Mouse (Mus musculus): Measurements from ENCODE around the gene Mboat2.

Gene Mboat2

DNA sequence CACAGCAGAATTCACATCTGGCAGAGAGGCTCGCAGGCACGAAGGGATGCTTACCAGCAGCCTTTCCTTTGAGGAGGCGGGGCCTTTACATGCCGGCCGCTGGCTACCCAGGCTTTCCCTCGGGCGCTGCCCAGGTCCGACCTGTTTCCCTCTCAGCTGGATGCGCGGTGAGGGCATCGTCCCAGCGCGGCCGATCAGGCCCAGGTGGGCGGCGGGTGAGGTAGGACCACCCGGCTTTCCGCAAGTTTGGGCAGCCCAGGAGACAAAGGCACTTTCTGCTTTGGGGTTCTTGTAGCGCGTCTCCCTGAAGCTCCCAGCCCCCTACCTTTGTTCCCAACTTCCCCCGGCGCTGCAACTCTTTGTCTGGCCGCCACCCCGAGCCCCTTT, at the start of gene Mboat2:
Gene Mboat2 (plus strand): TSS at position 114 of the 387 bp plus-strand sequence.
- DNase-seq = peak; percentile 31

DNA sequence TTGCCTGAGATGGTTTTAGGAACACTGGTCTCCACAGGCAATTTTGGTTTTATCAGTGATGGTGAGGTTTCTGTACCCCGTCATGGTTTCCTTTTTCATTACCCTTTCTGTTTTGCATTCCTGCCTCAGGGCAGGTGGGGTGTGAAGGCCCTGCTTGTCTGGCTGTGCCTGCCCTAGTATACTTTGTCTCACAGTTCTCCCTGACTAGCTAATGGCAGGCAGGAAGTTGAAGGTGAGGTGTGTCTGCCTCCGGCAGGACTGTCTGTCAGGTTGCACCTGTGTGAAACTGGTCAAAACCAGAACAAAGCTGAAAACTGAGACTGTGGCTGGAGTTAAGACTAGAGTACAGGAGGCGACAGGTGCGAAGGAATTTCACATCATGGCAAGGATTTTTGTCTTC, 46.9 kb upstream of the Mboat2 start:
- no peak for DNase-seq

DNA sequence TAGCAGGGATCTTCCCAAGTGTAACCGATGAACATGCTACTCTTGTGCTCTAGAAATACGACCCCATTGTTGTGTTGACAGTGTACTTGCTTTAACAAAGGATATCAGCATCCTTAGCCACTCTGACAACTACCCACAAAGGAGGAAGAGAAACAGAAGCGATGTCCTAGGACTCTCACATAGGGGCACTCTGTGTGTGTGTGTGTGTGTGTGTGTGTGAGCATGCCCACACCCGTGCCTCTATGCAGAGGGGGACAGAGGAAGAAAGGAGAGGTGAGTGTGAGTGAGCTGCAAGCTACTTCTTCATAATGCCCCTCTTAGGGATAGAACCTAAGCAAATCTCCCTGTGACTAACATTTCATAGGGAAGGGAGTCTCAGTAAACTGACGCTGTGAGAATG, 44.8 kb upstream of the Mboat2 start:
- DNase-seq = no peak

DNA sequence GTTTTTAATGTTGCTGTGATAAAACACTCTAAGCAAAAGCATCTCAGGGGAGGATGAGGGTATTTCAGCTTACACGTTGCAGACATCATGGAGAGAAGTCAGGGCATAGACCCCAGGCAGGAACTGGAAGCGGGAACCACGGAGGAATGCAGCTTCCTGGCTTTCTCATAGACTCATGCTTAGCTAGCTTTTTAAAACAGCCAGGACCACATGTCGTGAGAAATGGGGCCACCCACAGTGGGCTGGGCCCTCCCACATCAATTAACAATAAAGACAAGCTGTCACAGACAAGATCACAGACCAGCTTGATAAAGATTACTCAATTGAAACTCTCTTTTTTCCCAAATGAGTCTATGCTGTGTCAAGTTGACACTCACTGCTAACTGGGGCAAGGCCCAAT, 44.4 kb upstream of the Mboat2 start:
- peak; percentile 13 for DNase-seq

DNA sequence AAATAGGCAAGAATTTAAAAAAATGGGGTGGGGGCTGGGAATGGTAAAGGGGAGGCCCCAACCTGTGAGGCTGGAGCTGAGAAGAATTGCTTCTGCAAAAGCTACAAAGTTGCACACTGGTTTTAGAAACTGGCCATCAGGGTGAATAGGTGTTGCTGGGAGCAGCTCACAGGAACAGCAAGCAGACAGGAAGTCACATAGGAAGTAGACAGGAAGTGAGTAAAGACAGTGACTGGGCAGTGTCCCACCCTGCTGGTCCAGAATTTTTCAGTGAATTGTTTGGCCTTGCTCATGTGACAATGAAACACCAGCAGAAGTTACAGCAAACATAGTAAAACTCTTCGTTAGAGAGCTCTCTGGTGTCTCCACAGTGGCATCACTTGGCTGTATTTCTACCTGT, 41.0 kb upstream of the Mboat2 start:
- DNase-seq = no peak

DNA sequence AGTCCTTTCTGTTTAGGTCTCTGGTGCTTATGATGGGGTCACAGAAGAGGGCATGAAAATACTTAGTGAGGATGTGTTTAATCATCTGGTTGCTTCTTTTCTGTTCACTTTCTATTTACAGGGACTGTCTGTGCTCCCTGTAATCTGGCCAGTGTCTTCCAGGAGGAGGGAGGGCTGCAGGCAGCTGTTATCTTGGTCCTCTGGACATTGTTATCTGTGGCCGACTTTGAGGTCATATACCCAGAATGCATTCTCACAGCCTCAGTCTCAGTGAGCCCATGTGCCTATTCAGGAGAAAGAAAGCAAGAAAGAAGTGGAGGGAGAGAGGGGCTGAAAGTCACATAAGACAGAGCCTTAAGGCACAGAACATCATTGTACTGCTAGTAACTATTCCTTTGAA, 19.4 kb upstream of the Mboat2 start:
- DNase-seq = no peak

DNA sequence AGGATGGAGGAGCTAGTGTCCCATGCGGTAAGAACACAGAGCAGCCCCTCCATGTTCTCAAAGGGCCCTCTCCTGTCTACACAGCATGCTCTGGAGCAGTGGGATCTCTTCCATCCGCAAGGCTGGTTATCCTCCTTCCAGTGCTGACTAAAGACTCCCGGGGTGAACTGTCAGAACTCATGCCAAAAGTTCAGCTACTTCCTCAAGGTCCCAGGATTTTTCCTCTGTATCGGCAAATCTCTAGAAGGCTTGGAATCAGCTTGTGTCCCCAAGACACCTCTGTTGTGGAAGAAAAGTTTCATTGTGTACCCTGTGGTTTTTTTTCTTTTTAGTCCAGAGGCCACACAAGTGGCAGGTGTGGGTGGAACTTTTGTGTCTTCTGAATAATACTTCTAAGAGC, 18.8 kb upstream of the Mboat2 start:
- no peak for DNase-seq

DNA sequence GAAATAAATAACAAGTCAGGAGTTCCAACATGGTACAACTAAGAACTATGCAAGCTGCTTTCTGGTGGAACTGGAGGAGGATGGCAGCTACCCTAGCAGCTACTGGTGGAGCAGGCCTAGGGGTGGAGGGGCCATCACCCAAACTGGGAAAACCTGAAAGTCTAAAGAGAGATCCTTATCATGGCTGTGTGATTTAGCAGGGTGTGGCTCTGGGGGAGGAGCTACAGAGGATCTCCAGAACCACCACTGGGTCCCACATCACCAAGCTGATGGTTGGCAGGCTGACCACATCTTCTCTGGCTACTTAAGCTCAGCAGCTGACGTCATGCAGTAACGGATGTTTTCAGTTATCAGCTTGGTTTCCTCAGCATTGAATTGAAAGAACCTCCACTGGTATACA, 7.8 kb upstream of the Mboat2 start:
- no peak for DNase-seq

DNA sequence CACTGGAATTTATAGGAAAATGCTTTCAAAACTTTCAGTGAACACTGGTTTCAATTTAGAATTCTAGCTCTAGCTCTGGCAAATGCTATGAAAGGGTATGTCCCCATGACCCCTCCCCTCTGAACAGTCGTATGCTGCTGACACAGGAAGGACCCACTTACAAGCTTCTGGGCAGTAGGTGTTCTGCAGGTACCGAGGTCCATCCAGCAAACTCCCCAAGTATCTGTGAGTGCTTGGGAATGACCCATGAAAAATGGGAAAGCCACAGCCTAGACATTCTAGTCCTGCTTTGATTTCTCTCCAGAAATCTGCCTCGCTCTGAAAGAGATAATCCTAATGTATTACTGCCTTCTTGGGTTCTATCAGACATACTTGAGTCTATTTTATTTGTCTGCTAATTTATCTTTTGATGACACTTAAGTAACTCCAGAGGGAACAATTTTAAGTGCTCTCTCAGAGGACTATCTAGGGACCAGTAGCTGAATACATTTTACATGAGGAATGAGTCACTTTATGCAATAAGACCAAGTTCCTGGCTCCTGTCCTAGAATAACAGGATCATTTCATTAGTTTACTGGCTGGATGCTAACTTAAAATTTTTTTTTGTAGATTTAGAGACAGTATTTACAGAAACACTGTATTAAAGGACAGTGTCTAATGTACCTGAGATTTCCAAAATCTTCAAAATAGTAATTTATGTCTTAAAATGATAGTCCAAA, 6.9 kb upstream of the Mboat2 start:
- no peak for DNase-seq

DNA sequence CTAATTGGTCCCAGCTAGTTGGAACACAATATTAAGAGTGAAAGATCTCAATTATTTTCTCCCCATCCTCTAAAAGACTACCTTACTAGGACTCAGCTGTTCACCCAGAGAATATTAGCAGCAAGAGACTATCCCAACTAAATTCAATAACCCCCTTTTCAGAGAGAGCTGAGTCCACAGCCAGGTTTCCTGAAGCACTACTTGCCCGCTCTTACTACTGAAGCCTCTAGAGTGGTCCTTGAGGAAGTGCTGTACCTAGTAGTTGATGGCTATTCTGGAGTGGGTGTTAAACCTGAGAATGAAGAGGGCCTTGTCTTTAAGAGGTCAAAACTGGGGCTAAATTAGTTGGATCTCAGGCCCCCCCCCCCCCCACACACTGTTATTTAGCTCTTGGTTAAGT, 593 bp upstream of the Mboat2 start:
- DNase-seq = no peak

DNA sequence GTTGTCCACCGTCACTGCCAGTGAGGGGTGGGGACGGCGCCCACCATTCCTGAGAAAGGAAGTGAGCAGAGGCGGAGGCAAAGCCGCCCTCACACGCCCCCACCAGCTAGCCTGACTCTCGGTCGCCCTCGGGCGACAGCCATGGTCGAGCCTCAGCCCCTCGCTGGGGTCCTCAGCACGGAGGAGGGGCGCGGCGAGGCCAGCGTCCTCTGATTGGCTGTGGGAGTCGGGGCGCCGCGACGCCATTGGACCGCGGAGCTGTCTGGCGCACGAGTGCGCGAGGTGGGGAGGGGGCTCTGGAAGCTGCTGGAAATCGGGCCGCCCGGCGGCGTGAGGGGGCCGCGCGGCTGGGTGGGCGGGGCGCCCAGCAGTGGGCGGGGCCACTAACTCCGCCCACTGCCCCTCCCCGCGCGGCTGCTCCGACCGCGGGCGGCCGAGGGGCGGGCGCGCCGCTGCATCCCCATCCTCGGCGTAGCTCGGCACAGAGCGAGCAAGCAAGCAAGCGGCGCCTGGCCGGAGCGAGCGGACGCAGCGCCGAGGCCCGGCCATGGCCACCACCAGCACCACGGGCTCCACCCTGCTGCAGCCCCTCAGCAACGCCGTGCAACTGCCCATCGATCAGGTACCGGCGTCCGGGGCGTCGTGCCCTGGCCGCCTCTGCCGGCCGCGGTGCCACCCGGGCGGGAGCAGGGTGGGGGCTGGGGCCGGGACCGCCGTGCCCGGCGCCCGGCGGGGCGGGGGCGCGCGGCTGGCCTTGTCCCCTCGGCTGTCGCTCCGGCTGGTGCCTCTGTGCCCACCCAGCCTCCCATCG, 679 bp downstream of the Mboat2 start:
- DNase-seq = peak; percentile 93

DNA sequence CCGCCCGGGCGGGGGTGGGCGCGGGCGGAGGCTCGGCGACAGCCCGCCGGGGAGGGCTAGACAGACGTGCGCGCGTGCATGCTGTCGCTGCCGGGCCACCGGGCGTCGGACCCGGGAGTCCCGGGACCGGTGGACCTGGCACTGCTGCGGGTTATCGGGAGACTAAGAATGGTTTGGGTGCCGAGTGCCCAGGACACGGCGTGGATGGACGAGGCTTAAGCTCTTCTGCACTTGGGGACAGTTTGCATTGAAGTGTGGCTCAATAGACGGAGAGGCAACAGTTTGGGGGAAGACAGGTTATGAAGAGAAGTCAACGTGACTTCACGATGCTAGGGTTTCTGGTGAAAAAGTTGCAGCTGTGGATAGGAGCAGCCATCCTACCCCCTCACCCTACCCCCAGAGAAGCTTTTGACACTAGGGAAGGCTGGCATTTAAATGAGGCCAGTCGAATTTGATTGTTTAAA, 1.3 kb downstream of the Mboat2 start:
- no peak for DNase-seq

DNA sequence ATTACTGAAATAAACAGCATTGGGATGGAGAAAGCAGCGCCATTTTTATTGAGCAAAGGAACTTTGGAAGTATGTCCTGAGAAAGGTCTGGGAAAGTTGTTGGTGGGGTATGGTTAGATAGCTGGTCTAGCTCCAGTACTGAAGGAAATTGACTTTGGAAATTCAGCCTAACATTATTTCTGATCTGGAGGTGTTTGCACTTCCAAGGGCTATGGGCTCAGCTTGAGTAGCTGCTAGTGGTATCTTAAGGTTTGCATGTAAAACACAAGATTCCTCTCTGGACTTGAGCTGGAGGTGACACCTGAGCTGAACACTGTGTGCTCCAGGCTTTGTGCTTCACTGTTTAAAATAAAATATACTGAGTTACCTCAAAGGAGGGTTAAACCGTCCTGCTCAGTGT, 1.8 kb downstream of the Mboat2 start:
- no peak for DNase-seq

DNA sequence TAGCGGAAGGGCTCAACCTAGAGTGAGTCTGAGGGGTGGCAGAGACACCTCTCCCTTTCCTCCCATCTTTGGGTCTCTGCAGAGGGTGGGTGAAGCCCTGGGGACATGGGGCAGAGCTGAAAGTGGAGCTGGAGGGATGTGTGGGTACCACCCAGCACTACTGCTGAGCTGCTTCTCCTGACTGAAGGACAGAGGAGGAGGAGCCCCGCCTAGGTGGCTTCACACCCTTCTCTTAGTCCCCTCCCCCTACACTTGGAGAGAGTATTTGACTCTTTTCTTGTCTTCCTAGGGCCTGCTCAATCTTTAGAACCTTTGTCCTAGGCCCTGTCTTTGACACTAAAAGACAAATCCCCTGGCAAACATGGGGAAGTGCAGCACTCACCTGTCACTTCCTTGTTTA, 7.3 kb downstream of the Mboat2 start:
- no peak for DNase-seq

DNA sequence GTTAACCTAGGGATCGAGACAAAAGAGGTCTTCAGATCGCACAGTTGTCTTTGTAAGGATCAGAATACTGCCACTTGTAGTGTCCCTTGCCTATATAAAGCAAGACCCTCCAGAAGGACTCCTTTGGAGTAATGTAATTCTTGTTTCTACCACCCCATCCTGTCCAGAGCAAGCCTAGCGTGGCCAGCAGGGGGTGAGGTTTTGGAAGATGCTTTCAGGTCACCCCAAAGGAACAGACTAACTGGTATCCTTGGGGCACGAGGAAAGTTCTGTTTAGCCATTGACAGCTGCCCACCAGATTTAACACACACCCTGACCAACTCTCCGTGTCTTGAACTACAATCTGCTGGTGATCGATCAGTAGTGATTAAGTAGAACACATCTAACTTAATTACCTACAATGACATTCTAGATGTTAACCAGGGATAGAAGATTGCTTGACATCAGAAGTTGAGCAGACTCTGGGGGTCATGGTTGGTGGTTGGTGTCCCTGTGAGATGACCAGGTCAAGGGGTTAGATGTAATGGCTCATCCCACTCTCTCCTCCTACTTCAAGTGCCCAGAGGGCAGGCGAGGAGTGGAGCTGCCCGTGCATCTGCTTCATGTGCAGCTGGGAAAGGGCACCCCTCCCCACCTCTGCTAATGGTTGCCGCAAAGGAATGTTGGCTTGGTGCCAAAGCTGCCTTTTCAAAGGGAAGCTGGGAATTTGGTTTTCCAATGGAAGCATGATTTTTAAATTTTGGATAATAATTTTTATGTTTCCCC, 10.6 kb downstream of the Mboat2 start:
- no peak for DNase-seq

DNA sequence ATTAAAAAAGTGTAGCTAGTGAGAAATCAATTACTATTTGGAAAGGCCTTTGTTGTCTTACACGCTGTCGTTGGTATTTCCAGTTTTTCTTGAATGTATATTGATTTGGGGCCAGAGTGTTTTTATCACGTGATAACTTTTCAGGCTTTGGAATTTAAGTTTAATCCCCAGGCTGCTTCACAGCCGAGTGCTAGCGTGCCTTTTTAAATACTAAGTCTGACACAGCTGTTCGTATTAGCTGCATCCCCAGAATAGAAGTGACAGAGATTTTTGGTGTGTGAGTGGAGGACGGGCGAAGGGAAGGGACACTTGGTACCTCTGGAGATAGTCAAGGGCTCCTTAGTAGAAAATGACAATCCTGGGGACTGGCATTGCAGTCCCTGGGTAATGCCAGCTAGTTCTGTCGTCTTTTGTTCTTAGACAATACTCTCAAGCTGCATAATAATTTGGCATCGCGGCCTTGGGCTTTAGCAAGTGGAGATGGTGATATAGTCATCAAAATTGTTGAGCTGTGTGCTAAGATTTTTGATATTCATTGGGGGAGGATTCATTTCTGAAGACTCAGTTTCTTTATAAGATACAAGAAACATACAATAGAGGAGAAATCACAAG, 11.7 kb downstream of the Mboat2 start:
- DNase-seq = no peak

DNA sequence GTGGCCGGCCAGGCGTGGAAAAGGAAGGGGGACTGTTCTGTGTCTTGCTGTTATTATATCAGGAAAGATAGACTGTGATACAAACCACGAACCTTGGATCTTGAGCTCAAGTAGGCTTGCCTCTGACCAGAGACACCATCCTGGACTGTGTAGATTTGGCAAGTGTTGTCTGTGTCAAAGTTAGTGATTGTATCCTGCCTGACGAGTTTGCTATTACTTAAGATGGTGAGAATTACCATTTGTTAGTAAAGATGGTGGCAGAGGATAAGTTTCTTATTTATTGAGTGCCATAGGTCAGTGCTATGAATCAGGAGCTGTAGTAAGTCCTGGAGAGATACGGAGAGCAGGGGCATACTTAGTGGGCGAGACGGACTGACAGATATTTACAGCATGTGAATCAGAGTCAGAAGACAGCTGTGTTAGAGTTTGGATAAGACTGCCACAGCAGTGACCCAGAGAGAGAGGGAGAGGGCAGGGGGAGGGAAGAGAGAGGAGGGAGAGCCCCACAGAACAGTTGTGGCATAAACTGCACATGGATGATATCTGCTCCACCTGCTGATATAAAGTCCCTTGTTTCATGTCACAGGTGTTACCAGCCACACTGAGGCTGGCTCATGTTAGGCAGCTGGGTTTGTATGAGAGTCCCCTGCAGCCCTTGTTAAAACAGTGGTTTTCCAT, 12.9 kb downstream of the Mboat2 start:
- DNase-seq = no peak

DNA sequence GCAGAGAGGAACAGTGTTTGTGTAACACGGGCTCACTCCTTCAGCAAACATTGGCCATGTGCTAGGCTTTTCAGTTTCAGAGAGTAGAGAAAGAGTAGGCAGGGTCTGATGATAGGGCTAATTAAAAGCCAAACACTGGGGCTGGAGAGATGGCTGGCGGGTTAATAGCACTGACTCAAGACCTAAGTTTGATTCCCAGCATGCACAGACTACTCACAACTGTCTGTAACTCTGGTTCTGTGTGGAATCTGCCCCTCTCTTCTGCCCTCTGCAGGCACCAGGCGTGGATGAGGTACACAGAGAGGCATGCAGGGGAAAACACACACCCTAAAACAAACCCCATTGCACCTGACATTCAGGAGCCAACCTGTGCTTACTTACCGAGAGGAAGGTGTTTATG, 14.7 kb downstream of the Mboat2 start:
- no peak for DNase-seq

DNA sequence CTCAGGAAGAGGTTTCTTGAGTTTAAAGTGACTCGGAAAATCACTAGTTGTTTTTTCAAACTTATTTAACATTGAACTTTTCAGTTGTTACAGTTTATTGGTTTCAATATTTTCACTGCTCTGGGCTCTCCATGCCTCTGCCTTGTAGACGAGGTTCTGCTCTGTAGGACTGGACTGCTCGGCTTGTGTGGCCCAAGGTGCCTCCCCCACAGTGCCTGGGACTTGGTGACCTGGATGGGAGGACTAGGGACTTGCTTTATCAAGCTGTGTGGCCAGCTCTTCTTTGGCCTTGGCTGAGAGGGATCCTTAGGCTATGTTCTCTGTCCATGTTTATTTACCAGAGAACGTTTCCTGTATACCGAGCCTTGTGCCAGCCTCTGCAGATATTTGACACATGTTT, 17.4 kb downstream of the Mboat2 start:
- DNase-seq = no peak

DNA sequence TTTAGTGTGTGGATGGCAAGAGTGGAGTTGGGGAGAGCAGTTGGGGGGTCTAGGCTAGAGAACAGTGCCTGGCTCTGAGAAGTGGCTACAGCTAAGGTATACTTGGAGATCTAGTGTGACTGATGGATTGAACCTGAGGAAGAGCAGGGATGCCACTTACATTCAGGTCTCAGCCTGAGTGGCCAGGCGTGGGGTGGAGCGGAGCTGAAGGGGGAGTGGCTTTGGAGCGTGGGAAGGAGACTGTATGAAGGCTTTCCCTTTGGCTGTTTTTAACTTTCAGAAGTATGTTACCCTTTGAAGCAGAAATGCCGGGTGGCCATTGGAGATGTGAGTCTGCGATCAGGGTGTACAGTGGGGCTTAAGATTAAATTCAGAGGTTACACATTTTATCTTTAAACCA, 26.7 kb downstream of the Mboat2 start:
- DNase-seq = no peak

DNA sequence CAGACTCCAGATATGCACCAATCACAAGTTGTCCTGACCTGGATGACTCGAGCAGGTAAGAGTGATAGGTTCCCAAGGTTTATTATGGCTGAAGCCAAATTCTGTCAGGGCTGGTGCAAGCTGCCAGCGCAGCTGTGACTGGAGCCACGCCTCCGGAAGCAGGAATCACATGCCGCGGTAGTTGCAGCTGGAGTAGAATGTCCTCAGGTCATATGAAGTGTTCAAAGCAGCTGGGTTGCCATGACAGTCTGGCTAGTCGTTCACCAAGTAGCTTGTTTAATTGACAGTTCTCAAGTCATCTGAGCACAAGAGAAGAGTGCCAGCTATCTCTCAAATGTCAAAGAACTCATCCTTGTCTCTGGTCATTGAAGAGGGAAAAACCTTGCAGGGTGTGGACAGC, 28.7 kb downstream of the Mboat2 start:
- DNase-seq = no peak

DNA sequence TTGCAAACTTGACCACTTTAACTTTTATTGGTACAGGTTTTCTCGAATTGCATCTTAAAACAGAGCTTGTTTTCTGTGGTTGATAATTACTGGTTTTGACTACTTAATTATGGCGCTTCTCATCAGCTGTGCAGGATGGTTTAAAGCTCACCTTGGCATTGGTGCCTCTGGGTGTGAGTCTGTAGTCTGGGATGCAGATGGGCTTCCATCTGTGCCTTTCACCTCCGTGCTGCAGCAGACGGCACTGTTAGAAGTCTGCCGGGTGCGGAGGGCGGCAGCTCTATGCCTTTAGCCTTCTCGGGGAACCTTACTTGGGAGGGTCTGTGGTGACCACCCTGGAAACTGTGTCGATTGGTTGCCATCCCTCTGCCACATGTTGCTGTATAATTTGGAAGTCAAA, 29.8 kb downstream of the Mboat2 start:
- DNase-seq = peak; percentile 30

DNA sequence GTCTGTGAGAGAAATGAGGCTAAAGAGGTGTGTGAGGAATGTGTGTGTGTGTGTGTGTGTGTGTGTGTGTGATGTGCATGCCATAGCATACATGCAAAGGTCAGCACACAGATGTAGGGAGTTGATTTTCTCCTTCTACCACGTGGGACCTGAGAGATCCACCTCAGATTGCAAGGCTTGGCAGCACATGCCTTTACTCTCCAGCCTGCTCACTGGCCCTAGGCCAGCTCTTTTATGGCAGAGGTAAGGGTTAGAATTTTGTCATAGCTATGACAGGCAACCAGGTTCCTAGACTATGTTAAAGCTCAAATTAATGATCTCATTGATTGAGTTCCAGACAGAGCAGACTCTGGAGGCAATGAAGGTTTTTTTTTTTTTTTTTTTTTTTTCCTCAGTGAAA, 33.1 kb downstream of the Mboat2 start:
- DNase-seq = no peak

All from layer of hippocampus, adult 9-11 months (tissue).